10 mouse cellular contexts compared by ENCODE assay signal in the genomic region with DNA sequence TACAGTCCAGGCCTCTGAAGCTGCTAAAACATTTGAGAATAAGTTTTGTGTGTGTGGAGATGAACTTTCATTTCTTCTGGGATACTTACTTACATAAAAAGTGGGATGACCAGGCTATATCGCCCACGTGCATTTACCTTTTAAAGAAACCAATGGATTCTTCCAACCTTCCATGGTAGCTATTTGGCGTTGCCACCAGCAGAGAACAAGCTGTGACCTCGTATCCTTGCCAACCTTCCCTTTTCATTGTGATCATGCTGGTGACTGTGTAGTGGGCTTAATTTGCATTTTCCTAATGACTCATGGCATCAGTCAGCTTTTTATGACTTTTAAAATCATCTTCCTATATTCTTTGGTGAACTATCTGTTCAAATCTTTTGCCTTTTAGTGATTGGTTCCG.
"Had no signal": no experiment of that assay in that cellular context is flagged by ENCODE, and none has a peak within 500 bp of the region (broad histone marks: within the 10 kb centered on the region; RNA-seq: fewer than 3 reads in every experiment).

No protein-coding gene starts in this region.

- H3K27me3 ChIP-seq: kidney, embryonic 15.5 days; neural tube, embryonic 13.5 days had no signal

- H3K4me3 ChIP-seq: left cerebral cortex, adult 2 months had no signal

- H3K4me2 ChIP-seq: midbrain, embryonic 11.5 days had no signal

- H3K9ac ChIP-seq: kidney, embryonic 15.5 days; liver, embryonic 13.5 days; neural tube, embryonic 13.5 days had no signal

- H3K9me3 ChIP-seq: kidney, embryonic 15.5 days; liver, embryonic 13.5 days; neural tube, embryonic 13.5 days had no signal

- H3K36me3 ChIP-seq: kidney, embryonic 15.5 days; liver, embryonic 13.5 days; neural tube, embryonic 13.5 days had no signal

- H3K27ac ChIP-seq: kidney, embryonic 15.5 days; left cerebral cortex, adult 2 months; liver, embryonic 13.5 days had no signal

- DNase-seq: layer of hippocampus, postnatal 36 days; lung, adult 2 months; lung, postnatal 4 days; thymus, adult 18-20 months; thymus, postnatal 4 days had no signal
